Mouse (Mus musculus) hindbrain, postnatal 0 days (tissue): ENCODE results near the gene Arhgap15. TPM values are rescaled to one million over a fixed set of nuclear protein-coding genes. Genes with fewer than 3 reads are reported as not detected.

Experiments
- ATAC-seq: fragments of 200-750 bp; cut with Nextera tagmentation; 2 replicates; pipeline ENCODE4 v1.8.0; 2017; ENCODE audit warnings: mild to moderate bottlenecking, moderate TSS enrichment, moderate library complexity
- DNase-seq: peaks from one replicate; pipeline ENCODE4 v3.0.0-alpha.2; 2015; ENCODE audit warnings: low spot score
- H3K27ac ChIP-seq: fragments of 300-500 bp; sonication (generic); 2 replicates; pipeline ENCODE4 v1.5.1; 2014; ENCODE audit warnings: mild to moderate bottlenecking
- H3K27me3 ChIP-seq: fragments of 300-500 bp; sonication (generic); 2 replicates; pipeline ENCODE4 v1.6.1; 2014; ENCODE audit warnings: low read length, mixed read lengths; ENCODE audit not compliant: insufficient read depth
- H3K36me3 ChIP-seq: fragments of 300-500 bp; sonication (generic); 2 replicates; pipeline ENCODE4 v1.6.1; 2014; ENCODE audit warnings: low read length, mixed read lengths; ENCODE audit not compliant: insufficient read depth
- H3K4me1 ChIP-seq: fragments of 300-500 bp; sonication (generic); 2 replicates; pipeline ENCODE4 v1.6.1; 2014; ENCODE audit warnings: antibody characterized with exemption, low read length, mixed read lengths; ENCODE audit not compliant: insufficient read depth
- H3K4me2 ChIP-seq: fragments of 300-500 bp; sonication (generic); 2 replicates; pipeline ENCODE4 v1.6.1; 2014; ENCODE audit warnings: low read depth, mild to moderate bottlenecking, low read length, moderate library complexity, mixed read lengths
- H3K4me3 ChIP-seq: fragments of 300-500 bp; sonication (generic); 2 replicates; pipeline ENCODE4 v1.5.1; 2014; ENCODE audit warnings: low read length
- H3K9ac ChIP-seq: fragments of 300-500 bp; sonication (generic); replicated peaks from 2 replicates; pipeline ENCODE4 v1.6.1; 2014; ENCODE audit warnings: mild to moderate bottlenecking, low read length, moderate library complexity, mixed read lengths
- H3K9me3 ChIP-seq: fragments of 300-500 bp; sonication (generic); 2 replicates; pipeline ENCODE4 v1.6.1; 2016; ENCODE audit warnings: low read length, mixed read lengths
- CTCF ChIP-seq: IDR thresholded peaks from 2 replicates; pipeline ENCODE4 v1.5.1; 2016; ENCODE audit warnings: antibody characterized with exemption, control low read depth, low read depth
- WGBS: fragments of 180-500 bp; shearing (Covaris S2); extraction: QIAGEN DNeasy Blood & Tissue Kit; methylation state at CpG from one replicate; pipeline ENCODE4 v1.1.7; 2014; 5-methylcytosine and 5-hydroxymethylcytosine counted together
- polyA plus RNA-seq: library from polyadenylated mRNA; unstranded; fragments of >200 nt; fragmentation: Nextera tagmentation; extraction: Ambion mirVana; gene quantifications from 2 replicates; pipeline ENCODE4 v1.2.1, GENCODE M21; 2015
- total RNA-seq: library from RNA; depleted of rRNA; stranded (reverse); fragments of >200 nt; gene quantifications from 2 replicates; pipeline ENCODE4 v1.2.3, GENCODE M21; 2014

The Arhgap15 gene
- total and polyA plus RNA-seq, 2 experiments from 2014 or later, result 2.0 to 4.0 TPM

DNA sequence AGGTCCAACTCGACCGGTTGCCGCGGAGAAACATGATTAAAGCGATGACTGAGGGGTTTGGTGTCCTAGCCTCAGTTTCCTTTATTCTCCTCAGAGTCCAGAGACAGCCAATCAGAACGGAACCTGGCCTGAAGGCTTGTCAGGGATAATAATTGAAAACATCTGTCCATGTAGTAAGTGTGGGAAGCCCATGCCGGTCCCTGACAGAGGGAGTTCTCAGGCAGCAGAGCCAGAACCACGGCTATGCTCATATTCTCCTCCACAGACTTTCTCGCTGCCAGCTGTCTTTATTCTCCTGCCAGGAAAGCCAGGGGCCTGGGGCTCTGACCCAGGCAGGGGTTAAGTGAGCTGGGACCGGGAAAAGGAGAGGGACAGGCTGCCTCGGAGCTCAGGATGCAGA is 606.7 kb downstream of the Arhgap15 start:
- Histone ChIP-seq H3K9me3 (no peaks in the 10 kb centered on the region), H3K4me1 (no peaks in the 10 kb centered on the region), H3K4me3 (no peak overlapping the region), H3K4me2 (no peak overlapping the region), H3K27ac (no peak overlapping the region), H3K27me3 (no peaks in the 10 kb centered on the region), H3K9ac (no peak overlapping the region), H3K36me3 (no peaks in the 10 kb centered on the region)
- WGBS, result 57% methylated on average over 11 of the region's 11 CpGs
- DNase-seq (no peak), ATAC-seq (no peak)
- TF ChIP-seq CTCF, result no peak

GRCm38 (mm10) chr2:44356248-44356886 is 607.7 kb downstream of the Arhgap15 start:
- no peak for TF ChIP-seq CTCF
- no peaks in the 10 kb centered on the region for H3K9me3 ChIP-seq
- H3K36me3 ChIP-seq, result no peaks in the 10 kb centered on the region
- H3K27me3 ChIP-seq, result no peaks in the 10 kb centered on the region
- no peak overlapping the region for H3K27ac ChIP-seq
- 86% methylated on average over 5 of the region's 5 CpGs for WGBS
- H3K4me2 ChIP-seq, result no peak overlapping the region
- DNase-seq, result no peak
- H3K9ac ChIP-seq, result no peak overlapping the region
- H3K4me1 ChIP-seq, result no peaks in the 10 kb centered on the region
- H3K4me3 ChIP-seq, result no peak overlapping the region
- no peak for ATAC-seq

DNA sequence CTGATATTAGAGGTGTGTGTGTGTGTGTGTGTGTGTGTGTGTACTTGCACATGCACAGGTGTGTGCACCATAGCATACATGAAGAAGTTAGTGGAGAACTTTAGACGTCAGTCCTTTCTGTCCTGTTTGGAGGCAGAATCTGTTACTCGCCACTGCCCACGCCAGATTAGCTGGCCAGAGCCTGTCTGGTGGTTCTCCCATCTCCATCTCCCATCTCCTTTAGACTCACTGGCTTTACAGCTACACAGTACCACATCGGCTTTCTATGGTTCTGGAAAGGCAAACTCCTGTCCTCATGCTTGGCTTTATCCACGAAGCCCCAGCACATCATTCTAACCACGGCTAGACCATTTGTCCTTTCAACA is 608.2 kb downstream of the Arhgap15 start:
- Histone ChIP-seq H3K27ac (no peak overlapping the region), H3K4me3 (no peak overlapping the region), H3K9ac (no peak overlapping the region), H3K4me1 (no peaks in the 10 kb centered on the region), H3K27me3 (no peaks in the 10 kb centered on the region), H3K4me2 (no peak overlapping the region), H3K9me3 (no peaks in the 10 kb centered on the region), H3K36me3 (no peaks in the 10 kb centered on the region)
- no peak for TF ChIP-seq CTCF
- DNase-seq (no peak), ATAC-seq (no peak)
- WGBS, result 92% methylated on average over 6 of the region's 6 CpGs

DNA sequence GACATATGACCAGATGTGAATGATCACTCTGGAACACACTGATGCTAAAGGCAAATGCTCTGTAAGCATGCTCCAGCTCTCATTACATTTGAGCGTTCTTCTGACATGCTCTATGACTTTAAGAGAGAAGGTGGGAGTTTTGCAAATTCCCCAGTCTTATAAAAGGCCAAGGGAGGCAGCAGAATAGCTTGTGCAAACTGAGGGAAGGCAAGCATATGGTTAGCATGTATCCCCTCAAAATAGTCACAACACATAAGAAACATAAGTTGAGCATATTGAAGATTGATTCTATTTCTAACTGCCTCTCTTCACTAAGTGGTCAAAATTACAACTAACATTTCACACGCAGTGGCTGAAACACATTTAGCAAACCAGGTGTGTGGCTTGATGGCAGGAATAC is 631.6 kb downstream of the Arhgap15 start:
- no peaks in the 10 kb centered on the region for H3K4me1 ChIP-seq
- 80% methylated on average over 2 of the region's 2 CpGs for WGBS
- ATAC-seq (no peak), DNase-seq (no peak)
- H3K9me3 ChIP-seq, result no peaks in the 10 kb centered on the region
- no peaks in the 10 kb centered on the region for H3K27me3 ChIP-seq
- H3K36me3 ChIP-seq, result no peaks in the 10 kb centered on the region
- H3K27ac ChIP-seq, result no peak overlapping the region
- no peak overlapping the region for H3K4me3 ChIP-seq
- H3K4me2 ChIP-seq, result no peak overlapping the region
- TF ChIP-seq CTCF, result no peak
- no peak overlapping the region for H3K9ac ChIP-seq

GRCm38 (mm10) chr2:44384541-44384940 is 635.9 kb downstream of the Arhgap15 start:
- Histone ChIP-seq H3K4me1 (no peaks in the 10 kb centered on the region), H3K27me3 (no peaks in the 10 kb centered on the region), H3K9me3 (no peaks in the 10 kb centered on the region), H3K27ac (no peak overlapping the region), H3K4me3 (no peak overlapping the region), H3K36me3 (no peaks in the 10 kb centered on the region), H3K9ac (no peak overlapping the region), H3K4me2 (no peak overlapping the region)
- no peak for ATAC-seq
- 91% methylated on average over 6 of the region's 6 CpGs for WGBS
- TF ChIP-seq CTCF, result no peak
- DNase-seq, result no peak

DNA sequence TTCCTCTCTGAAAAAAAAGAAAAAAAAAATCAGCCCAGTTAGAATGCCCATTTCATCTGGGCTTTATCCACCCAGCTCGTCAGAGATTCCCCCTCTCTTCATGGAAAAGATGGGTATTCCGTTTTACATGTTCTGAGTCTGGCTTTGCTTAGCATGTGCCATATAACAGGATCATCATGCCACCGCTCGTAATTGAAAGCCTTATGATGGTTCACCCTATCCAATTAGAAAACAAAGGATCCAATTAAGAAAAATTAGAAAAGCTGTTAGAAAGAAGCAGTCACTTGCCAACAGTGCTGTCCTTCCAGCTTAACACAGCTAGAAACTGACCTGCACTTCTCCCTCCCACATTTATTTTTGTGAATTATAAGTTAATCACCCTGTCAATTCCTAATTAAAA is 640.9 kb downstream of the Arhgap15 start:
- no peaks in the 10 kb centered on the region for H3K27me3 ChIP-seq
- H3K4me2 ChIP-seq, result no peak overlapping the region
- WGBS, result 64% methylated on average over 4 of the region's 4 CpGs
- TF ChIP-seq CTCF, result no peak
- no peaks in the 10 kb centered on the region for H3K36me3 ChIP-seq
- no peak overlapping the region for H3K9ac ChIP-seq
- ATAC-seq, result no peak
- DNase-seq, result no peak
- no peak overlapping the region for H3K4me3 ChIP-seq
- H3K4me1 ChIP-seq, result no peaks in the 10 kb centered on the region
- no peaks in the 10 kb centered on the region for H3K9me3 ChIP-seq
- no peak overlapping the region for H3K27ac ChIP-seq

- Histone ChIP-seq H3K27me3 (no peaks in the 10 kb centered on the region), H3K9me3 (no peaks in the 10 kb centered on the region), H3K9ac (no peak overlapping the region), H3K4me3 (no peak overlapping the region), H3K4me2 (no peak overlapping the region), H3K27ac (no peak overlapping the region), H3K4me1 (no peaks in the 10 kb centered on the region), H3K36me3 (no peaks in the 10 kb centered on the region)
- no peak for DNase-seq
- WGBS, result 89% methylated on average over 8 of the region's 8 CpGs
- TF ChIP-seq CTCF, result no peak
- no peak for ATAC-seq
These were observed 645.2 kb downstream of the Arhgap15 start for GRCm38 (mm10) chr2:44393789-44394188.
